Mouse (Mus musculus) hematopoietic stem cell, adult 5-6 weeks (primary cell): ENCODE measurements around the gene Arrb1. TPM values are rescaled to one million over a fixed set of nuclear protein-coding genes. Genes with fewer than 3 reads are reported as not detected.

Source experiments
- ATAC-seq, 2 experiments: fragments of 125-278 bp in 1 of 2; replicated peaks in 1 of 2; 2 replicates each; pipeline ENCODE4 v1.8.0; 2016 to 2017; ENCODE audit warnings: inconsistent platforms in 2 of 2, mild to moderate bottlenecking in 2 of 2, moderate number of reproducible peaks in 2 of 2, low read depth in 1 of 2, moderate TSS enrichment in 1 of 2; ENCODE audit not compliant: low FRiP score in 2 of 2, poor library complexity in 2 of 2, severe bottlenecking in 2 of 2, insufficient read depth in 1 of 2, low TSS enrichment in 1 of 2
- total RNA-seq: library from RNA; stranded (forward); fragments of 172-1452, 232-1000 nt; gene quantifications from 2 replicates; pipeline ENCODE4 v1.2.3, GENCODE M21; 2017

Gene Arrb1
- total RNA-seq, 1 experiment from 2014 or later: 77.8 TPM

DNA sequence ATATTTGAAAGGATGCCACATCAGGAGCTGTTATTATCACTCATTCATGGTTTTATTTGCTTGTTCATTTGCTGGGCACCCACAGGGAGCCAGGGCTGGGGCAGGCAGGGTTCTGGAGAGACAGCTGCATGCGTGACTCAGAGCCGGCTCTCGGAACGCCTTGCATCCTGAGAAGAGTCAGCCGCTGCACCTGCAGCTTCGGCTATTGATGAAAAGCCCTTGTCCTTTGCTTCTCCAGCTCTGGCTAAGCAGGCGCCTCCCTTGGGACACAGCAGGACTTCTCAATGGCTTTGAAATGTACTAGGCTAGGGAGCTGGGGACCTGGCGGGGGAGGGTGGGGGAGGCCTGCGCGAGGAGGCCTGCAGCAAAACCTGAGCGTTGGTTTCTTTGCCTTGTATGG lies 23.8 kb downstream of the Arrb1 start:
- ATAC-seq: no peak

DNA sequence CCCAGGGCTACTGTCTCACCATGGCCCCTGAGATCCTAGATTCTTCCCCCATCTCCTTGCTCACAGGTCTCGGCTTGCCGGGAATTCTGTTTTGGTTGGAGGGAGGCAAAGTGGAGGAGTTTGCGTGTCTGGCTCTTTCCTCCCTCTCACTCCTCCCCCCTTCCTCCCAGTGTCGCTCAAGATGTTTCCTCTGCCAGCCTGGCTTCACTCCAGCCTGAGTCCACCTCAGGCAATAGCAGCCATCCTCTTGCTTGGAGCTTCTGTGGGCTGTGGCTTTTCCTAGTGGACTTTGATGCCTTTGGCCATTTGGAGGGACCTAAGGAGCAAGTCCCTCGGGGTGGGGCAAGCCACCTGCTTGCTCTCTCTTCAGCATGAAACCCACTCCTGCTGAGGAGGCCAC lies 27.2 kb downstream of the Arrb1 start:
- peak; percentile 62 to 69 for ATAC-seq

DNA sequence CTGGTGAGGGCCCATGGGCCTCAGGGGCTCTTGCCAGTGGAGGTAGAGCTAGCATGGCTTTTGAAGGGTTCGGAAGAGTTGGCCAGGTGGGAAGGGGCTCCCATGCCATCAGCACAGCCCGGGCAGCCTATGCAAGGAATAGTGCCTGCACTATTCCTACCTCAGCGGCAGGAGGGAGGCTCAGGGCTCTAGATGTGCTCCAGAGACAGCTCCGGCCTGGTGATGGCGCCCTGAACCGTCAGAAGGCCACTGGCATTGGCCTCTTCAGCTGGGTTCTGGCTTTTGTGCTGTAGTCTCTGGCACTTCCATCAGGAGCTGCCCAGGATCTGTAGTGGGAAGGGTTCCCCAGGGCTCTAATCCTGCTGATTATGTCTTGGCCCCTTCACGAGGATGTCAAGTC lies 28.0 kb downstream of the Arrb1 start:
- ATAC-seq: no peak

DNA sequence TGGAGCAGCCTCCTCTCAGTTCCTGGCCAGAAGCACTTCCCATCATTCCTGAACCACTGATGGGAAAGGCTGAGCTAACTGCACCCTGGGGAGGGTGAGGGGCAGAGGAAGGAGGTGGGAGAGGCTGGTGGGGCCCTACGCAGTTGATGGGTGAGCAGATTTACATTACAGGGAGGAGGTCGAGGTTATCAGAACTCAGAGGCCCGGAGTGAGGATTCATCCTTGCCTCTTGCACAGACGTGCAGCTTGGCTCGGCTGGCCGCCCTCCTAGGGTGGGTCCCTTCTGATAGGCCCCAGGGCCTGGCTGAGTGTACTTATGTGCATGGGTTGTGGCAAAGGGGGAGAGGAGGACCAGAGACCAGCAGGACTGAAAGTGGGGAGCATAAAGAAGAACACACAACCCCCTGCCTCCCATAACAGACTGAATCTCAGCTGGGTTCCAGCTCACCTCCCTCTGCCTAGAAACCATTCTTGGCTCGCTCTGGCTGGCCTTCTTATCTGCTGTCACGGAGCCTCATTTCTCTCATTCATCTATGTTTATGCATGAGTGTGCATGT lies 30.1 kb downstream of the Arrb1 start:
- no peak for ATAC-seq

DNA sequence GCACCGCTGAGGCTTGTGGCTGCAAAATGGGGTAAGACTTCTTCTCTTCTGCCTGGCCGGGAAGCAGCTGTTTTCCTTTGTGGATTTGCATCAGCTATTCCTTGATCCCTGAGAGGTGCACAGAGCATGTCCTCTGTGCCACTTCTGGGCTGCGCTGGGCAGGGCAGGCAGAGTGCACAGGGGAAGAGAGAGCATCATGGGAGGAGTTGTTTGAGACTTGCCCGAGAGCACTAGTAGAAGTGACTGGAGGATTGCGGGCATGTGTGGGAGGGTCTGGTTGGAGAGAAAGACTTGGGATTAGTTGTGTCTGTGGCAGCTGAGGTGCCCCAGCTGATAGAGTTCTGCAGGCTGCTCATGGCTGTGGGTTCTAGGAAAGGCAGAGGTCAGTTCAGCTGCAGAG lies 35.4 kb downstream of the Arrb1 start:
- ATAC-seq: no peak

DNA sequence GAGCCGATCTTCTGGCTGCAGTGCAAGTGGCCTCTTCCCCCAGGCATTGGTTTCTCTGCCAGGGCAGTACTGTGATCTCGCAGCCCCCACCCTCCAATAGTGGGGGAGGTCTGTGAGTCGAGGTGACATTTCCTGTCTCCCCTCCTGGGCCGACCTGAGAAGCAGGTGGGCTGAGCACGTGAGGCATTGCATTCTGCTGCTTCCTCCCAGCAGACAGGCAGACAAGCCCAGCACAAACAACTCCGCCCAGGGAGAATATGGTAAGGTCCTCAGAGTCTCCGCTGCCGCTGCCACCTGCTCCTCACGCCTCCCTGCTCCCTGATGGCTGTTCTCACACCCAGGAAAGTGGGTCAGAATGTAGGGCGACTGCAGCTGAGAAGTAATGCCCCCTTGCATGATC lies 37.7 kb downstream of the Arrb1 start:
- ATAC-seq: peak in 1 of 2 experiments; percentile 14; a peak in 1 of 4 replicates

DNA sequence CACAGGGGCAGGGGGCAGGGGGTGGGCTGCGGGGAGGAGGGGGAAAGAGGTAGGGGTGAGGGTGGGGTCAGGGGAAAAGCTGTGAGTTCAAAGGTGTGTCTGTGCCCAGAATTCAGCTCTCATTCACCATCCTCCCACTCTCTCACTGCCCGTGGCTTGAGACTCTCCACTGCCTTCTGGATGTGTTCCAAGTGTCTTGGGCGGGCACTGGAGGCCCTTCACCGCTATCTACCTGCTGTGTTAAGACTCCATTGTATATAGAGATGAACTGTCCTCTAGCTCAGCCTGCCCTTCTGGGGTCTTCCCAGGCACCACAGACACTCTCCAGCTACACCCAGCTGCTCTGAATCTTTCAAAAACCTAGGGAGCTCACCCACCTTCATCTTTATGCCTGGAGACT lies 38.1 kb downstream of the Arrb1 start:
- ATAC-seq: no peak

DNA sequence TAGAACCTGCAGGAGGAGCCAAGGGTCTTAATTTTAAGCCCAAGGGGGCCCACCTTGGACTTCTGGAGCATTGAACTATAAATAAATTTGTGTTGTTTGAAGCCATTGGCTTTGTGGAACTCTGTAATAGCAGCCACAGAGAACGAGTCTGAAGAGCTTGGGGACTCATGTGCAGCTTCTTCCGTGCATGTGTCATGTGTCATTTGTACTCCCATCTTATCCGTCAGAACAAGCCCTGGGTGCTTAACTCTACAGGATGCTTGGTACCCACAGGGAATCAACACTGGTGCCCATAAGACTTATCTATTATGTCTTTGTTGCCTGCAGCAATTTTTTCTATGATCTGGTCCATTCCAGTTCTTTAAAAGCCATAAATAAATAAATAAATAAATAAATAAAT lies 43.0 kb downstream of the Arrb1 start:
- ATAC-seq: no peak

DNA sequence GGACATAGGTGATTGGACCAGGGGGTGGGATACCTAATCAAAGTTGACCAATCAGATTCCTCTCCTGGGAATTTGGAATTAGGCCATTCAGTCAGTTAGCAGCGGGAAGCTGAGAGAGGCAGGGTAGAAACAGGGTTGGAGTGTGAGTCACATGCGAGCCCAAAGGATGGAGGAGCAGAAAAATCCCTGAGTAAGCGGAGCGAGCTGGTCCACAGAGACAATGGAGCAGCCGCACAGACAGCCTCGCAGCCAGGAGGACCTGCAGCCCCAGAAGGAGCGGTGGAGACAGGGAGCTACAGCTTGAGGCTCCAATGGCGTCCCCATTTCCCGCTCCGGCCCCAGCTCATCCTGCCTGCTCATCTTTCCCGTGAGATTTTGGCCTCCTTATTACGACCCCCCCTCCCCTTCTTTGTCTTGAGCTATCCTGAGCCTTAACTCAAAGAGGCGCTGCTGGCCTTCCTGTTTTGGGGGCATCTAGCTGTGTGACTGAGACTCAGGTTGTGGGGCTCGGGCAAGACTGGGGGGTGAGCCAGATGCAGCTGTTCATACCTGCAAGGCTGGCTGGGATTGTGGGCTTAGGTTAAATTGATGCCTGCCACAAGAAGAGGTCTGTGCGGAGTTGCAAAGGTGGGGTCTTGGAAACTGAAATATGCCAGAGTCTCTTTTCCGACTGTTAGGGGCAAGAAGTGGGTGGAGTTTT lies 44.4 kb downstream of the Arrb1 start:
- ATAC-seq: 0 out of 4 replicates have a peak, but pooled peaks of 1 of the 2 experiments have one; percentile 34

DNA sequence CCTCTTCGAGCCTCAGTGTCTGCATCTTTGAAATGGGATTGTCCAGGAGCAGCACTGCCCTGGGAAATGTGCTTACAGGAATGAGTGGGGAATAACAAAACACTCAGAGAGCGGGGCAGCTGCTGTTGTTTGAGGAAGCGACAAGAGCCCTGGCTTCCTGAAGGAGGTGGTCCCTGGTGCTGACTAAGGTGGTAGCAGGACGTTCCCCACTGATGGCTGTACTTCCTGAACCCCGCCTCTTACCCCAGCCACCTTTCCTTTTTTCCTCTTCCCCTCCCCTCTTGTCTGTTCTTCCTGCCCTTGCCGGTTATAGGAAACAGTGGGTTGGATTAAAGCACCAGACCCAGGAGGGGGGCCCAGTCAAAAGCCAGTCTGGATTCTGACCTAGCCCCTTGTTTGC lies 45.0 kb downstream of the Arrb1 start:
- ATAC-seq: peak; percentile 75 to 89

DNA sequence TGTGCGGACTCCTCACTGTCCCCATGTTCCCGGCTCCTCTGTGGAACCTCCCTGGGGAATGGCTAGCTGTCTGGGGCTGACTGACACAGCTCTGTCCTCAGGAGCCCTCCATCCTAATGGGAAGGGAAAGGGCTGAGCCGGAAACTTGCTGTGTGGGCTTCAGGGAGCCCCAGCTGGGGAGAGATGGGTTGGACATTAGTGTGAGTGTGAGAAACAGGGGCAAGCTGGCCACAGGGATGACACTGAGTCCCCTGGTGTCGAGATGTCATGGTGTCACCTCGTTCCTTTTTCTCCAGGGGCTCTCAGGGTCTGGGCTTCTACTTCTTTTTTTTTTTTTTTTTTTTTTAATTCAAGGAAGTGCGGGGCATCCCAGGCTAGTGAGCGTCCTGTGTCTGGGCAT lies 47.0 kb downstream of the Arrb1 start:
- no peak for ATAC-seq

DNA sequence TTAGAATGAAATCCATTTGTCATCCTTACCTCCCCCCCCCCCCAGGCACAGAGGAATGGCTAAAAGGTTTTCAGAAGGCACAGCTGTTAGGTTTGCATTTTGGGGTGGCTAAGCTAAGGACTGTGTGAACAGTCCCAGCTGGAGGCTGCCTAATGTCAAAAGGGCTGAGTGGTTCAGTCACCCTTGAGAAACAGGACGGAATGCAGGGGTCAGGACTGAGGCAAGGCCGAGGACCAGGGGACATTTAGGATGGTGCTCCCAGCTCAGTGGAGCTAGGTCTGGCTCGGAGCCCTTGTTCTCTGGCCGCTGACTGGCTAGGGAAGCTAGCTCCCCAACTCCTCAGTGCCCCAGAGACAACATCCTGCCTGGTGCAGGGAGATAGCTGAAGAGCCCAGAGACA lies 47.6 kb downstream of the Arrb1 start:
- ATAC-seq: no peak

DNA sequence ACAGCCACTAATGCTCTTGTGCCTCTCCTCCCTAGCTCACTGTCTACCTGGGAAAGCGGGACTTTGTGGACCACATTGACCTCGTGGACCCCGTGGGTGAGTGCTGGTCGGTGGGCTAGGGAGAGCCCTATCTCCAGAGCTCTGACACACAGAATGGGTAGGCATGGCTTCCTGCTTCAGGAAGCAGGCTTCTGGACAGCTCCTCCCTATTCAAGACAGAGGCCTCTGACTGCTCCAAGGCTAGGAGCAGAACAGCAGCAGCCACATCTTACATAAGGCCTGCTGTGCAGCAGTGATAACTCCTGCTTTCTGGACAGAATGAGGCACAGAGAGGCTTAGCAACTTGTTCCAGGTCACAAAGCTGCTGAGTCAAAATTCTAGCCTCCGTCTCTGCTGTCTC lies 48.4 kb downstream of the Arrb1 start:
- ATAC-seq: no peak

DNA sequence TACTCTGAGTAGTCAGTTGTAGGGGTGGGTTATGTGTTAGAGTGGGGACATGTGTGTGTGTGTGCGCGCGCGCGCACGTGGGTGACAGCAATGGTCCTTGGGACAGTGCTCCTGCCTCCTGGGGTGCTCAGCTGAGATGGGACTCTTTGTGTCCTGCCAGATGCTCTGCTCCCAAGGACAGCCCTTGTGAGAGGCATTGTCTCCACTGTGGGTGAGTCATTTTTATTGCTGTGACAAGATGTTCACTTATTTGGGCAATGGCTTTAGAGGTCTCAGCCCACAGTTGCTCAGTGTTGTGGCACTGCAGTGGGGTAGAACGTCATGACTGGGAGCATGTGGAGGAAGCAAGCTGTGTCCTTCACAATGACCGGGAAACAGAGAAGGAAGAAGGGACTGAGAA lies 50.7 kb downstream of the Arrb1 start:
- no peak for ATAC-seq

DNA sequence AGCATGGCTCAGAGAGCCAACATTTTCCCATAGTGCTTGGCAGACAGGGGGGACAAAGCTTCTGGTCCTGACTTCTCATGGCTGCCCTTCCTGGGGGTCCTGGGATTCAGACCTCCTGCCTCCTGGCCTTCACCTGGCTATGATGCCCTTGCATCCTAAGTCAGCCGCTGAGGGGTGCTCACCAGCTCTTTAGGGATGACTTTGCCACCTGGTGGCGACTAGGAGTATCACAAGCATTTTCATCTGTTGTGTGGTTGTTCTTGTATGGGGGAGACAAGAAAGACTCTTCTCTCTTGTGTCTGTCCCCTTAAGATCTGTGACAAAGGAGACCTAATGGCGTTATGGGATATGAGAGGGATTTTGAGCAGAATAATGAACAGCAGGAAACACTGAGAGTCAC lies 54.8 kb downstream of the Arrb1 start:
- peak; percentile 54 to 70; a peak in 2 of 4 replicates for ATAC-seq

DNA sequence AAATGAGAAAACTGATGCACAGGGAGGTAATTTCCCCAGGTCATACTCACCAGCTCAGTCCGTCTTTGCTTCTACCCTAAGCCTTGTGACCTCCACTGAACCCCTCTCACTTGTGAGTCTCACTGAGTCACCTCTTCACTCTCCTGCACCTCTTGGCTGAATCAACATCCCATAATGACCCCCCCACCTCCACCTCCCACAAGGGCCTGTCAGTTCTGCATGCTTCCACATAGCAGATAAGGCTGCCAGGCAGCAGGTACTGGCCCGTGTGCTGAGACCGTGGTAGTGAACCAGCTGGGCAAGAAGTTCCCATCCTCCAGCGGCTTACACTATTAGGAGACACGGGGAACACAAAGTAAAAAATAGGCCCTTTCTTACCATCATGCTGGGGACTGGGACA lies 55.4 kb downstream of the Arrb1 start:
- ATAC-seq: no peak

DNA sequence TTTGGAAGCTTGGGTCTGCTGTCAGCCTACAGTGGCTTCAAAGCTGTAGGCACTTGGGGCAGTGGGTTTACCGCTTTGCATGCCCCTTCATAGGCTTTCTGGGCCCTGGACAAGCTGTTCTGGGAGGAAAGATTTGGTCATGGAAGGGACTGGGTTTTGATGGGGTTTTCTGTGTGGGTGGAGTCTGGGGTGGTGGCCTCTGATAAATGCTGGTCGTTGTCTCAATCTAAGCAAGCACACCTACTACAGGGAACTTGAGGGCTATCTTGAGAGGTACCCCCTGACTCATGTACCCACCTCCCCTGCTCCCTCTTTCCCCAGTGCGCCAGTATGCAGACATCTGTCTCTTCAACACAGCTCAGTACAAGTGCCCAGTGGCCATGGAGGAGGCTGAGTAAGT lies 57.4 kb downstream of the Arrb1 start:
- no peak for ATAC-seq

DNA sequence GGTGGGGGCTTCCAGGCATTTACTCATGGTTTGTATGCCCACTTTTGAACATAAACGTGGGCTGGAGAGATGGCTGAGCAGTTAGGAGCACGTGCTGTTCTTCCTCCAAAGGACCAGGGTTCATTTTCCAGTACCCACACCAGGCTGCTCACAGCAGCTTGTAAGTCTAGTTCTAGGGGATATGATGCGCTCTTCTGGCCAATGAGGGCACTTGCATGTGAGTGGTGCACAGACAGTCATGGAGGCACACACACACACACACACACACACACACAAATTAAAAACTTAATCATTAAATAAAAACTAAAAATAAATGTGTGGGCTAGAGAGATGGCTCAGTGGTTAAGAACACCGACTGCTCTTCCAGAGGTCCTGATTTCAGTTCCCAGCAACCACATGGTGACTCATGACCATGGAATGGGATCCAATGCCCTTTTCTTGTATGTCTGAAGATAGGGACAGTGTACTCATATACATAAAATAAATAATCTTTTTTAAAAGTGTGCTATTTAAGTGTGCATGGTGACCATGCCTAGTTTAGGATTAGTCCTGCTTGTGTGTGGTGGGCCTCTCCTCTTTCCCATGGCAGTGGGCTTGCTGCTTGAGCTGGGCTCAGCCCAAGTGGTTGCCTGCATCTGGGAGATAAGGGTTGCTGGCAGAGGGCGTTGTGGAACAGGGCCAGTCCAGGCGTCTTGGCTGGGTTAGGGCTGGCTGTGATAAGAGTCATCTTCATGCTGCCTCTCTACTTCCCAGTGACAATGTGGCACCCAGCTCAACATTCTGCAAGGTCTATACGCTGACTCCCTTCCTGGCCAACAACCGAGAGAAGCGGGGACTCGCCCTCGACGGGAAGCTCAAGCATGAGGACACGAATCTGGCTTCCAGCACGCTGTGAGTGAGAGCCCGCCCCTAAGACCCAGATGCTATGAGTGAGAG lies 58.9 kb downstream of the Arrb1 start:
- ATAC-seq: peak; percentile 66 to 83
